Mouse (Mus musculus) myocyte (in vitro differentiated cells): Measurements from ENCODE around the gene Notch2. TPM values are rescaled to one million over a fixed set of nuclear protein-coding genes. Genes with fewer than 3 reads are reported as not detected.

Experiments used
- H3K27me3 ChIP-seq: one replicate; pipeline ENCODE4 v1.6.1; 2011; ENCODE audit not compliant: control insufficient read depth, insufficient read depth, insufficient read length
- H3K36me3 ChIP-seq: one replicate; pipeline ENCODE4 v1.6.1; 2011; ENCODE audit not compliant: control insufficient read depth, insufficient read depth
- H3K4me2 ChIP-seq: one replicate; pipeline ENCODE4 v1.6.1; 2011; ENCODE audit warnings: low read depth, control low read depth
- H3K4me3 ChIP-seq: one replicate; pipeline ENCODE4 v1.5.1; 2011; ENCODE audit warnings: mild to moderate bottlenecking, control low read depth, moderate library complexity
- H3K79me2 ChIP-seq: one replicate; pipeline ENCODE4 v1.6.1; 2011; ENCODE audit not compliant: control insufficient read depth, insufficient read depth
- H3ac ChIP-seq: one replicate; pipeline ENCODE4 v1.6.1; 2011; ENCODE audit not compliant: control insufficient read depth, insufficient read length
- CEBPB ChIP-seq: IDR thresholded peaks from 2 replicates; pipeline ENCODE4 v1.6.1; 2011; ENCODE audit warnings: mild to moderate bottlenecking, moderate library complexity; ENCODE audit not compliant: poor library complexity, insufficient read depth, severe bottlenecking
- E2F4 ChIP-seq: IDR thresholded peaks from one replicate; pipeline ENCODE4 v1.6.1; 2011; ENCODE audit warnings: mild to moderate bottlenecking, control low read depth, moderate library complexity; ENCODE audit not compliant: insufficient read depth
- MAX ChIP-seq: IDR thresholded peaks from one replicate; pipeline ENCODE4 v1.6.1; 2011; ENCODE audit warnings: low read depth, mild to moderate bottlenecking, control low read depth
- MYOD1 ChIP-seq, 3 experiments: IDR thresholded peaks; one replicate each; pipeline ENCODE4 v1.6.1; 2011; ENCODE audit warnings: control low read depth in 2 of 3, low read depth in 2 of 3, mild to moderate bottlenecking in 2 of 3, moderate library complexity in 1 of 3; ENCODE audit not compliant: insufficient read length in 2 of 3, control insufficient read depth in 1 of 3
- MYOG ChIP-seq, 3 experiments: IDR thresholded peaks; one replicate each; pipeline ENCODE4 v1.6.1; 2011; ENCODE audit warnings: control low read depth in 2 of 3, low read depth in 2 of 3, mild to moderate bottlenecking in 2 of 3; ENCODE audit not compliant: insufficient read length in 2 of 3, control insufficient read depth in 1 of 3, insufficient read depth in 1 of 3
- POLR2A ChIP-seq: IDR thresholded peaks from one replicate; pipeline ENCODE4 v1.6.1; 2011; ENCODE audit warnings: low read depth, mild to moderate bottlenecking, control low read depth, moderate library complexity; ENCODE audit not compliant: insufficient read length
- POLR2AphosphoS2 ChIP-seq: IDR thresholded peaks from one replicate; pipeline ENCODE4 v1.6.1; 2011; ENCODE audit warnings: low read depth, control low read depth; ENCODE audit not compliant: insufficient read length
- REST ChIP-seq: IDR thresholded peaks from one replicate; pipeline ENCODE4 v1.6.1; 2011; ENCODE audit warnings: mild to moderate bottlenecking, control low read depth, moderate library complexity; ENCODE audit not compliant: insufficient read depth, insufficient read length
- SRF ChIP-seq: IDR thresholded peaks from one replicate; pipeline ENCODE4 v1.6.1; 2011; ENCODE audit warnings: low read depth; ENCODE audit not compliant: control insufficient read depth, insufficient read length
- TCF12 ChIP-seq: IDR thresholded peaks from one replicate; pipeline ENCODE4 v1.6.1; 2011; ENCODE audit warnings: mild to moderate bottlenecking, control low read depth; ENCODE audit not compliant: poor library complexity, insufficient read depth, severe bottlenecking
- TCF3 ChIP-seq: IDR thresholded peaks from one replicate; pipeline ENCODE4 v1.6.1; 2011; ENCODE audit warnings: low read depth, control low read depth; ENCODE audit not compliant: insufficient read length
- USF1 ChIP-seq: IDR thresholded peaks from one replicate; pipeline ENCODE4 v1.6.1; 2011; ENCODE audit warnings: low read depth, mild to moderate bottlenecking, control low read depth, moderate library complexity
- polyA plus RNA-seq: library from polyadenylated mRNA; unstranded; fragments of >200 nt; fragmentation: generic; extraction: Trizol; gene quantifications from one replicate; pipeline ENCODE4 v1.2.1, GENCODE M21; 2012; ENCODE audit warnings: missing spikeins

Gene Notch2
- polyA plus RNA-seq, 1 experiment, result 15.1 TPM

DNA sequence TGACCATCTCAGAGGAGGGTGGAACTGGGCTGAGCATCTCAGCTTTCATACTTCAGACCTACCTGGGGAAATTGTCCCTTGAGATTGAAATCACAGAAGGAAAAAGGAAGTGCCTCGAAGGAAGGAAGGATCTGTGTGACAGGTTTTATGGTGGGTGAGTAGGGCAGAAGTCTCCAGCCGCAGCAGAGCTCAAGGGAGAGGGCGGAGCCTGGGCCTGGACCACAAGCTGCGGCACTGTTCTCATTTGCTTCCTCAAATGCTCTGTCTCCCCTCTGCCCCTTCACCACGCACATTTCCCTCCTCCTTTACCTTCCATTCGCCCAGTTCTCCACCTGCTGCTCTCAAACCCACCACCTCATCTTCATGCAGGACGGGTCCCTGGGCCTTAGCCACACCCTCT is 42.2 kb upstream of the Notch2 start:
- TF ChIP-seq REST, result no peak
- TF ChIP-seq POLR2AphosphoS2, result no peak
- TF ChIP-seq TCF12, result no peak
- no peak for TF ChIP-seq MYOD1 (IDR thresholded peaks at IDR 0.05; ENCODE audit: control insufficient read depth in 1 of 3, insufficient read length in 2 of 3, low read depth in 2 of 3)
- TF ChIP-seq CEBPB, result no peak
- no peak for TF ChIP-seq SRF
- TF ChIP-seq POLR2A, result no peak
- TF ChIP-seq MYOG (IDR thresholded peaks at IDR 0.05; ENCODE audit: control insufficient read depth in 1 of 3, insufficient read depth in 1 of 3, insufficient read length in 2 of 3, low read depth in 2 of 3), result no peak
- no peak for TF ChIP-seq USF1
- no peak for TF ChIP-seq MAX
- no peak for TF ChIP-seq TCF3
- no peak for TF ChIP-seq E2F4
- Histone ChIP-seq H3K36me3 (no peaks in the 10 kb centered on the region), H3K79me2 (no peaks in the 10 kb centered on the region), H3ac (no peak overlapping the region), H3K4me3 (no peak overlapping the region), H3K27me3 (no peaks in the 10 kb centered on the region), H3K4me2 (no peak overlapping the region)

DNA sequence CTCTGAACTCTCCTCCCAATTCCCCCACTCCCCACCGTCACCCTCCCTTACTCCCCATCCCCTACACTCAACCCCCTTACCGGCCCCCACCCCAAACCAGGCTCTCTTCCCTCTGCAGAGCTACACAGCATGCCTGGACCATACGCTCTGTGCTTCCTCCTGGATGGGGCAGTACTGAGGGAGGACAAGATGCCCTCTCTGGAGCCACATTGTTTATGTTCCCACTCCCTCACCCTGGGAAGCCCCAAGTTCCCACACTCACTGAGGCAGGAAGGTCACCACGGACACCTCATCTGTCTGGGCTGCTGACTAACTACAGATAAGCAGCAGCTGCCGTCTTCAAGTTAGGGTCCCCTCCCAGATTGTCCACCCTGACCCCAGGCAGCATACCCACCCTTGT is 41.1 kb upstream of the Notch2 start:
- Histone ChIP-seq H3K36me3 (no peaks in the 10 kb centered on the region), H3K79me2 (no peaks in the 10 kb centered on the region), H3ac (no peak overlapping the region), H3K27me3 (no peaks in the 10 kb centered on the region), H3K4me3 (no peak overlapping the region), H3K4me2 (no peak overlapping the region)
- no peak for TF ChIP-seq SRF
- no peak for TF ChIP-seq REST
- TF ChIP-seq TCF12, result no peak
- no peak for TF ChIP-seq E2F4
- no peak for TF ChIP-seq MAX
- no peak for TF ChIP-seq USF1
- TF ChIP-seq TCF3, result no peak
- no peak for TF ChIP-seq POLR2AphosphoS2
- TF ChIP-seq CEBPB, result no peak
- no peak for TF ChIP-seq POLR2A
- no peak for TF ChIP-seq MYOG (IDR thresholded peaks at IDR 0.05; ENCODE audit: control insufficient read depth in 1 of 3, insufficient read depth in 1 of 3, insufficient read length in 2 of 3, low read depth in 2 of 3)
- no peak for TF ChIP-seq MYOD1 (IDR thresholded peaks at IDR 0.05; ENCODE audit: control insufficient read depth in 1 of 3, insufficient read length in 2 of 3, low read depth in 2 of 3)

DNA sequence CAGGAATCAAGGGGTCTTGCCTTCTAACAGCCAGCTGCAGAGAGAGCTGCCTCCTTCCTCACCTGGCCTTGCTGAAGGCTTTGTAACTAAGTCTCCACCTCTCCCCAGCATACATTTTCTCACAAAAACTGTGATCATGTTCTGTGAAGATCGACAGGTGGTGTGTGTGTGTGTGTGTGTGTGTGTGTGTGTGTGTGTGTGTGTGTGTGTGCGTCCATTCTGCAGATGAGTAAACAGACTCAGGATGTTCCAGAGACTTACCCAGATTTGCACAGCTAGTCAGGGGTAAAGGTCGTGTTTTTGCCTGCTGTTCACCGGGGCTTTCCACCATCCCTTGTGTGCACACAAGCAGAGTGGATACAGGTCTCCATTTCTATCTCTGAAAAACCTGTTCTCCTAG is 40.6 kb upstream of the Notch2 start:
- Histone ChIP-seq H3K4me3 (no peak overlapping the region), H3K27me3 (no peaks in the 10 kb centered on the region), H3K36me3 (no peaks in the 10 kb centered on the region), H3K79me2 (no peaks in the 10 kb centered on the region), H3K4me2 (no peak overlapping the region), H3ac (no peak overlapping the region)
- TF ChIP-seq TCF12 (no peak), MAX (no peak), TCF3 (no peak), POLR2A (no peak), CEBPB (no peak), MYOD1 (IDR thresholded peaks at IDR 0.05; ENCODE audit: control insufficient read depth in 1 of 3, insufficient read length in 2 of 3, low read depth in 2 of 3) (no peak), USF1 (no peak)

- TF ChIP-seq POLR2A (no peak), TCF12 (no peak), MAX (no peak), MYOG (IDR thresholded peaks at IDR 0.05; ENCODE audit: control insufficient read depth in 1 of 3, insufficient read depth in 1 of 3, insufficient read length in 2 of 3, low read depth in 2 of 3) (no peak), REST (no peak), E2F4 (no peak), MYOD1 (IDR thresholded peaks at IDR 0.05; ENCODE audit: control insufficient read depth in 1 of 3, insufficient read length in 2 of 3, low read depth in 2 of 3) (no peak), TCF3 (no peak), POLR2AphosphoS2 (no peak), USF1 (no peak), CEBPB (no peak), SRF (no peak)
- Histone ChIP-seq H3K27me3 (no peaks in the 10 kb centered on the region), H3K4me3 (no peak overlapping the region), H3K4me2 (no peak overlapping the region), H3ac (no peak overlapping the region), H3K79me2 (no peaks in the 10 kb centered on the region), H3K36me3 (no peaks in the 10 kb centered on the region)
Measured at GRCm38 (mm10) chr3:97973306-97973705, 40.0 kb upstream of the Notch2 start.
